13 mouse cellular contexts compared by ENCODE assay signal in genomic region chr14:119908032-119908675, GRCm38 (mm10).
DNase-seq lines count a peak whose midpoint lies in the region; ATAC-seq and TF ChIP-seq lines count a peak whose summit lies in the region.
"Had no signal": no experiment of that assay in that cellular context is flagged by ENCODE, and none has a peak within 500 bp of the region (broad histone marks: within the 10 kb centered on the region; RNA-seq: fewer than 3 reads in every experiment).

No protein-coding gene starts in this region.

- no peaks in the 10 kb centered on the region for H3K36me3 ChIP-seq in intestine, embryonic 16.5 days (ENCODE audit: control insufficient read depth, insufficient read depth, low read length)
- H3K36me3 ChIP-seq in intestine, postnatal 0 days (ENCODE audit: control insufficient read depth, insufficient read depth), result no peaks in the 10 kb centered on the region
- H3K36me3 ChIP-seq in embryonic facial prominence, embryonic 14.5 days (ENCODE audit: control insufficient read depth, insufficient read depth, low read length), result no peaks in the 10 kb centered on the region

- peak overlapping the region; percentile 5; the same call in 1 of the 2 replicates for H3K4me2 ChIP-seq in intestine, embryonic 16.5 days (ENCODE audit: low read depth, low read length)
- H3K4me2 ChIP-seq in intestine, postnatal 0 days (replicated peaks; ENCODE audit: low read depth), result no peak overlapping the region
- peak overlapping the region; percentile 31 for H3K4me2 ChIP-seq in embryonic facial prominence, embryonic 14.5 days (ENCODE audit: low read depth, low read length)
- H3K4me2 ChIP-seq: hindbrain, embryonic 14.5 days; liver, embryonic 11.5 days had no signal

- no peak overlapping the region for H3K4me3 ChIP-seq in intestine, embryonic 16.5 days (ENCODE audit: low read length)
- H3K4me3 ChIP-seq in intestine, postnatal 0 days (ENCODE audit: low read depth, low read length), result no peak overlapping the region
- no peak overlapping the region for H3K4me3 ChIP-seq in embryonic facial prominence, embryonic 14.5 days (ENCODE audit: low read depth, low read length)
- H3K4me3 ChIP-seq: heart, adult 2 months had no signal

- H3K4me1 ChIP-seq in intestine, embryonic 16.5 days (ENCODE audit: control insufficient read depth, insufficient read depth, low read length), result no peaks in the 10 kb centered on the region
- H3K4me1 ChIP-seq in intestine, postnatal 0 days (replicated peaks; ENCODE audit: control insufficient read depth, insufficient read depth, low read length), result no peaks in the 10 kb centered on the region
- H3K4me1 ChIP-seq in embryonic facial prominence, embryonic 14.5 days (ENCODE audit: control insufficient read depth, insufficient read depth, low read length), result peaks cover 3% of the 10 kb centered on the region; the same call in 1 of the 2 replicates

- no peak for ATAC-seq in intestine, embryonic 16.5 days
- no peak for ATAC-seq in intestine, postnatal 0 days
- ATAC-seq in embryonic facial prominence, embryonic 14.5 days (ENCODE audit: low read depth), result 0 out of 2 replicates have a peak, but pooled peaks have one; percentile 18
- ATAC-seq: forebrain, embryonic 14.5 days had no signal

- H3K27ac ChIP-seq in intestine, embryonic 16.5 days (ENCODE audit: low read length), result no peak overlapping the region
- no peak overlapping the region for H3K27ac ChIP-seq in intestine, postnatal 0 days (ENCODE audit: low read depth, low read length)
- H3K27ac ChIP-seq in embryonic facial prominence, embryonic 14.5 days (replicated peaks; ENCODE audit: low read depth, low read length), result no peak overlapping the region
- H3K27ac ChIP-seq: heart, adult 2 months; hindbrain, embryonic 14.5 days had no signal

- no peaks in the 10 kb centered on the region for H3K27me3 ChIP-seq in intestine, embryonic 16.5 days (replicated peaks; ENCODE audit: control insufficient read depth, insufficient read depth, low read length)
- H3K27me3 ChIP-seq in intestine, postnatal 0 days (replicated peaks; ENCODE audit: control insufficient read depth, insufficient read depth, low read length), result no peaks in the 10 kb centered on the region
- no peaks in the 10 kb centered on the region for H3K27me3 ChIP-seq in embryonic facial prominence, embryonic 14.5 days (replicated peaks; ENCODE audit: control insufficient read depth, insufficient read depth, low read length)

- WGBS in intestine, embryonic 16.5 days, result 58% methylated on average over 13 of the region's 13 CpGs
- WGBS in intestine, postnatal 0 days, result 59% methylated on average over 13 of the region's 13 CpGs
- 35% methylated on average over 13 of the region's 13 CpGs for WGBS in embryonic facial prominence, embryonic 14.5 days

- intact Hi-C loops in gastrocnemius, postnatal 36 days (cut with DNase I), result no loop called here

- TF ChIP-seq CTCF in intestine, postnatal 0 days (IDR thresholded peaks at IDR 0.05; ENCODE audit: low read depth), result no peak

- peak; percentile 44 for DNase-seq in embryonic facial prominence, embryonic 14.5 days (ENCODE audit: low spot score)
- peak; percentile 8 to 43 for DNase-seq in frontal cortex, adult 2 months (ENCODE audit: extremely low spot score in 1 of 2, low spot score in 1 of 2)
- peak; percentile 7 for DNase-seq in lung, postnatal 25 days (ENCODE audit: low spot score)
- no peak for DNase-seq in gastrocnemius, postnatal 36 days
- no peak for DNase-seq in gastrocnemius, postnatal 4 days (ENCODE audit: low spot score in 2 of 2)
- no peak for DNase-seq in adrenal gland, adult 18-20 months (ENCODE audit: low spot score in 2 of 2)
- DNase-seq: cerebellum, adult 9-10 months; heart, adult 2 months had no signal

- H3K9me3 ChIP-seq in intestine, embryonic 16.5 days (ENCODE audit: control insufficient read depth, low read length), result no peaks in the 10 kb centered on the region
- no peaks in the 10 kb centered on the region for H3K9me3 ChIP-seq in intestine, postnatal 0 days (ENCODE audit: control insufficient read depth)
- H3K9me3 ChIP-seq in embryonic facial prominence, embryonic 14.5 days (ENCODE audit: control insufficient read depth, low read length), result no peaks in the 10 kb centered on the region

- no peak overlapping the region for H3K9ac ChIP-seq in intestine, embryonic 16.5 days (ENCODE audit: low read depth, low read length)
- H3K9ac ChIP-seq in intestine, postnatal 0 days (ENCODE audit: low read depth, low read length), result no peak overlapping the region
- H3K9ac ChIP-seq in embryonic facial prominence, embryonic 14.5 days (ENCODE audit: low read depth, low read length), result no peak overlapping the region
- H3K9ac ChIP-seq: hindbrain, embryonic 14.5 days had no signal

Comparison
In these comparisons a context has a peak if more than half of its experiments do, and no peak if none do; other contexts are left out.
1. DNase-seq: peak in embryonic facial prominence, embryonic 14.5 days (single experiment), frontal cortex, adult 2 months (2 of 2) and lung, postnatal 25 days (single experiment); none in gastrocnemius, postnatal 36 days (0 of 2), gastrocnemius, postnatal 4 days (0 of 2) and adrenal gland, adult 18-20 months (0 of 2).